Mouse (Mus musculus): ENCODE results near the gene Olfr730.

Gene Olfr730

DNA sequence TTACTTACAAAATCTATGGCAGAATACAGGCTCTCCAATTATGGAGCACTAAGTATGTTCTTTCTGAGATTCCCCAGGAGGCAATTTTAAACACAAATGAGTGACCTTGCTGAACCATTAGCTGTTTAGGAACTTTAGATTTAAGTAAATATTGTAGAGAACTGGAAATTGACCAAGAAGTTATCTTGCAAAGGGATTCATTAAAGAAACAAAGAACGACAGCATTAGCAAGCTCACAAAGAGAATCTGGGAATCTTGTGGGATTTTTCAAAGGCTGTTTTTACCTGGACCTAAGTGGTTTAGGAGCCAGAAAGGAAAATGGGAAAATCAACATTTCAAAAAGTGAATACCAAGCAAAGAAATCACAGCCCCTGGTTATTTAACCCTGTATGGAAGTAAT, at the start of gene Olfr730:
Gene Olfr730, minus strand, starts transcription at position 101 of the 400 bp plus-strand sequence.
- DNase-seq, result no peak

DNA sequence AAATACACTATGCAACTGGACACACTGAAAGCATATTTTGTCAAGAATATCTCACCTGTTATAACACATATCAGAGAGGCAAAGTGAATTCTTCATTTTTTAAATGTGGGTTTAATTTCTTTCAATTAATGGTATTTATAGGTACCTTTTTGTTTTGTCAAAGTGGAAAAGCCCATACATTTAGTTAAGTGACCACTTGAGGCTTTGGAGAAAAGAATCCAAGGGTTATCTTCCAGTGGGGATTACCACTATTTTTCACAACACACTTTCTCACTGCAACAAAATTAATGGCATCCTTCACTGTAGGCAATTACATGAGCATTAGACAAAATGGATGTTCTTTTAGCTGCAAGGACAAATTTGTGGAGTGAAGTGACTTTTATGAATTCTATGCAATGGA, 35.2 kb downstream of the Olfr730 start, which contains the start of gene Olfr729:
Gene Olfr729, minus strand, starts transcription at position 101 of the 400 bp plus-strand sequence.
- no peak for DNase-seq

DNA sequence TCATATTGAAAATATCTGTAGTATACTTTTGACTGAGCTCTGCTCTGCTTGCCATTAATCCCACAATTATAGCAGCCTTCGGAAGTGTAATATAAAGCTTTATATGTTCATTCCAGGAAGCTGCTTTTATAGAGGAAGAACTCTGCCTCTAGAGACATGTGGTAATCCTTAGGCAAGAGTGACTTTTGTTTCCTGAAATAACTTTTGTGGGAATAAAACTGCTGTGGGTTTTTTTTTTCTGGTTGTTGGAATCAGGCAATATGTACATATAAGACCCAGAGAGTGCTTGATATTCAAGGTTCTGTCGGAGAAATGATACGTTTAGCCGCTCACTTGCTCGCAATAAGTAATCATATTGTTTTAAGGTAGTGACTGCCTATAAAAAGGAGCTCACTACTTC, 45.4 kb downstream of the Olfr730 start, which contains the start of gene Olfr728:
Gene Olfr728, minus strand, starts transcription at position 101 of the 400 bp plus-strand sequence.
- DNase-seq, result no peak
